Mouse (Mus musculus): ENCODE measurements around the gene Mup5. TPM values are rescaled to one million over a fixed set of nuclear protein-coding genes. Genes with fewer than 3 reads are reported as not detected.

The Mup5 gene
- total RNA-seq, 1 experiment from 2014 or later = not detected

Other genes starting within 250 kb of the Mup5 start
- not detected in 2 replicates for gene Mup17, start 239.4 kb downstream of the Mup5 start, total RNA-seq (2017)
- gene Mup18, start 161.1 kb downstream of the Mup5 start, total RNA-seq (2017) = not detected in 2 replicates
- not detected in 2 replicates for gene Mup19, start 53.0 kb downstream of the Mup5 start, total RNA-seq (2017)
- not detected in 2 replicates for gene Mup20, start 218.9 kb upstream of the Mup5 start, total RNA-seq (2017)

Data from hematopoietic stem cell, adult 5-6 weeks (primary cell).